Mouse (Mus musculus) G1E (cell line): ENCODE data around the gene Pi4k2b.

ENCODE experiments used
- CTCF ChIP-seq: IDR thresholded peaks from 2 replicates; pipeline ENCODE4 v1.5.1; 2012; ENCODE audit warnings: low read depth, low read length, inconsistent platforms, mixed read lengths
- GATA1 ChIP-seq: IDR thresholded peaks from 2 replicates; pipeline ENCODE4 v1.6.1; 2012; ENCODE audit warnings: borderline replicate concordance, low read length, inconsistent platforms, mixed read lengths
- GATA2 ChIP-seq: IDR thresholded peaks from 2 replicates; pipeline ENCODE4 v1.6.1; 2012; ENCODE audit warnings: low read depth, low read length, inconsistent platforms, borderline replicate concordance

DNA sequence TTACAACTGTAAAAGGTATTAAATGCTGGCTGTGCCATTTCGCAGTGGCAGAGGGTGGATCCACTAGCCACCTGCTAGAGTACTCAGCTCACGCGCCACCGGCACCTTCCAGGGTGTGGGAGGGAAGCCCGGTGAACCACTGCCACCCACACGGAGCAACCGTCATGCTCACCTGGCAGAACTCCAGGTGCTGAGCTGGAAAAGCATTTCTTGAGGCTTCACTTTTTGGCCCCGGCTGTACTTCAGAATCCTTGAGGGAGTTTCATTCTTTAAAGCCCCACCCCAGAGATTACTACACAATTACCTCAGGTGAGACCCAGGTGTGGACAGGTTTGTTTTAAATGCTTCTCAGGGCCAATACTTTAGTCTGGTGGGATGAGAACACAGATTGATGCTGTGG lies 20.4 kb upstream of the Pi4k2b start:
- no peak for TF ChIP-seq GATA1
- TF ChIP-seq CTCF, result no peak
- no peak for TF ChIP-seq GATA2
